Mouse (Mus musculus) cortical plate, adult 2 months (tissue): ENCODE results near the gene Alkbh3.

Experiments
- CTCF ChIP-seq: fragments of 200-500 bp; IDR thresholded peaks from 2 replicates; pipeline ENCODE4 v1.5.1; 2011; ENCODE audit warnings: mild to moderate bottlenecking, control low read depth, low read length; ENCODE audit not compliant: insufficient read depth; ENCODE audit errors: extremely low read depth
- POLR2A ChIP-seq: fragments of 200-500 bp; IDR thresholded peaks from 2 replicates; pipeline ENCODE4 v1.6.1; 2011; ENCODE audit warnings: mild to moderate bottlenecking, low read length, control low read depth; ENCODE audit not compliant: insufficient read depth; ENCODE audit errors: extremely low read depth

- TF ChIP-seq POLR2A (no peak), CTCF (no peak)
These were observed 9.2 kb downstream of the Alkbh3 start for GRCm38 (mm10) chr2:94001411-94001810.
